Mouse (Mus musculus) stomach, postnatal 0 days (tissue): ENCODE results near the gene Pdx1. TPM values are rescaled to one million over a fixed set of nuclear protein-coding genes. Genes with fewer than 3 reads are reported as not detected.

ENCODE experiments used
- ATAC-seq: fragments of 200-750 bp; cut with Nextera tagmentation; 2 replicates; pipeline ENCODE4 v1.8.0; 2017; ENCODE audit not compliant: low FRiP score, low TSS enrichment
- DNase-seq: peaks from one replicate; pipeline ENCODE4 v3.0.0-alpha.2; 2016; ENCODE audit warnings: low spot score
- H3K27ac ChIP-seq: fragments of 300-500 bp; sonication (generic); replicated peaks from 2 replicates; pipeline ENCODE4 v1.5.1; 2014; ENCODE audit warnings: mild to moderate bottlenecking, control low read depth
- H3K27me3 ChIP-seq: fragments of 300-500 bp; sonication (generic); 2 replicates; pipeline ENCODE4 v1.6.1; 2014; ENCODE audit warnings: low read length; ENCODE audit not compliant: control insufficient read depth, insufficient read depth
- H3K36me3 ChIP-seq: fragments of 300-500 bp; sonication (generic); 2 replicates; pipeline ENCODE4 v1.6.1; 2014; ENCODE audit warnings: low read length, mixed read lengths; ENCODE audit not compliant: control insufficient read depth, insufficient read depth
- H3K4me1 ChIP-seq: fragments of 300-500 bp; sonication (generic); replicated peaks from 2 replicates; pipeline ENCODE4 v1.6.1; 2014; ENCODE audit warnings: antibody characterized with exemption; ENCODE audit not compliant: control insufficient read depth, insufficient read depth
- H3K4me2 ChIP-seq: fragments of 300-500 bp; sonication (generic); replicated peaks from 2 replicates; pipeline ENCODE4 v1.6.1; 2014; ENCODE audit warnings: low read depth, mild to moderate bottlenecking, control low read depth, moderate library complexity
- H3K4me3 ChIP-seq: fragments of 300-500 bp; sonication (generic); 2 replicates; pipeline ENCODE4 v1.5.1; 2014; ENCODE audit warnings: low read depth, low read length, control low read depth
- H3K9ac ChIP-seq: fragments of 300-500 bp; sonication (generic); 2 replicates; pipeline ENCODE4 v1.6.1; 2014; ENCODE audit warnings: mild to moderate bottlenecking, low read length, control low read depth, mixed read lengths
- H3K9me3 ChIP-seq: fragments of 300-500 bp; sonication (generic); 2 replicates; pipeline ENCODE4 v1.6.1; 2016; ENCODE audit warnings: low read length; ENCODE audit not compliant: control insufficient read depth
- CTCF ChIP-seq: IDR thresholded peaks from 2 replicates; pipeline ENCODE4 v1.5.1; 2016; ENCODE audit warnings: antibody characterized with exemption, low read depth, mild to moderate bottlenecking, moderate library complexity
- EP300 ChIP-seq: optimal IDR thresholded peaks from 2 replicates; pipeline ENCODE3; 2016; ENCODE audit warnings: antibody characterized with exemption
- WGBS: fragments of 180-500 bp; shearing (Covaris S2); extraction: QIAGEN DNeasy Blood & Tissue Kit; methylation state at CpG from one replicate; pipeline ENCODE4 v1.1.7; 2014; 5-methylcytosine and 5-hydroxymethylcytosine counted together
- polyA plus RNA-seq: library from polyadenylated mRNA; unstranded; fragments of >200 nt; fragmentation: Nextera tagmentation; extraction: Ambion mirVana; gene quantifications from 2 replicates; pipeline ENCODE4 v1.2.1, GENCODE M21; 2015

The Pdx1 gene
- polyA plus RNA-seq, 1 experiment from 2014 or later: 3.6 TPM

DNA sequence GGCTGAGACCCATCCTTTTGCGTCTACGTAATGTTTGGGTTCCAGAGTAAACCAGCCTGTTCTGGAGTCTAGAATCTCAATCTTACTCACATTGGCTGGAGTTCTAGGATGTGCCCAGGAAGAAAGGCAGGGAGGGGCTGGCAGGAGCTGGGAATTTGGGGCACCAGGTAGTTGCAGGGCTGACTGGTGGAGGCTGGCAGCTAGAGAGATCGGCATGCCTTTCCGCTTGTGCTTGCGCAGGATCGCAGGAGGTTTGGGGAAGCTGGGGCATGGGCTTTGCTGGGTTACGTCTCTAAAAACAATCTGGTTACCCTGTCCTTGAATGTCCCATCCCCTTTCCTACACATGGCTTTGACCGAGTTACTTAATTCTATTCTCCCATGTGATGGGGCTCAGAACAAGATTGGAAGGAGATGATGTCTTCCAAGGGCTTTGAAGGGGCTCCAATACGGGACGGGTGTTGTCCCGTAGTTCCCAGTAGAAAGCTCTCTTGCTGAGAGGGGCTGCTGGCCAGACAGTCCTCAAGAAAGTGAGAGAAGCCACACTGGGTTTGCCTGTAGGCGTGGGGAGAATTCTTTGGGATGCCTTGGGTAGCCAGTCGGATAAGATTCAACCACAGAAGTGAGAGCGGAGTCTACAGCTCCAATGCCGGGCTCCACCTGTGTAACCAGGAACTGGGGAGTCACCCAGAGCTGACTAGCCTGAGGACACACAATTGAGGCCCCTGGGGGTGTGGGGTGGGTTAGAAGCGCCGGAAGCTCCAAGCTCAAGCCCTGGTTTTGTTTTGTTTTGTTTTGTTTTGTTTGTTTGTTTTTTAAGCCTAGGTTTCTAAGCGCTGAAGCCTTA is 7.2 kb downstream of the Pdx1 start:
- ATAC-seq: 0 out of 2 replicates have a peak, but pooled peaks have one; percentile 57
- no peak for TF ChIP-seq CTCF
- TF ChIP-seq EP300: no peak
- 7% methylated on average over 18 of the region's 18 CpGs for WGBS
- Histone ChIP-seq H3K4me2 (no peak overlapping the region), H3K9me3 (no peaks in the 10 kb centered on the region), H3K27me3 (peaks cover 20% of the 10 kb centered on the region; the same call in 1 of the 2 replicates), H3K36me3 (no peaks in the 10 kb centered on the region), H3K4me1 (no peaks in the 10 kb centered on the region), H3K4me3 (no peak overlapping the region), H3K27ac (no peak overlapping the region), H3K9ac (no peak overlapping the region)
- peak; percentile 36 for DNase-seq

DNA sequence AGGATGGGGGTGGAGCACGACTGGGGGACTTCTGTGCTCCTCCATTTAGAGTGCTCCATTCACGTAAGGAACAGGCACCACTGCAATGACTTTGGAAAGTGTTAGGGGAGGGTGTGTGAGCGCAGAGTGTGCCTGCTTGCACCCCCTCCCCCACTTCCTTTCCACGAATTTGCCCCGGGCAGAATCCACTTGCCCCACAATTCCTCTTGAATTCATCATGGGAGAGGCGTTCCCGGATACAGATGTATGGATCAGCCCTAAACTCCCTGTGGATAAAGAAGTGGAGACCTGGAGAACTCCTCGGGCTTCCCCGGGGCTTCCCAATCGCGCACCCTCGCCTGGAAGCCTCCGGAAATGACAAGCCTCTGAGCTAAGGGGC is 7.8 kb downstream of the Pdx1 start:
- DNase-seq: no peak
- Histone ChIP-seq H3K4me3 (no peak overlapping the region), H3K27me3 (peaks cover 18% of the 10 kb centered on the region; the same call in 1 of the 2 replicates), H3K4me2 (no peak overlapping the region), H3K9ac (no peak overlapping the region), H3K27ac (no peak overlapping the region), H3K36me3 (no peaks in the 10 kb centered on the region), H3K9me3 (no peaks in the 10 kb centered on the region), H3K4me1 (no peaks in the 10 kb centered on the region)
- TF ChIP-seq CTCF (no peak), EP300 (no peak)
- 6% methylated on average over 13 of the region's 13 CpGs for WGBS
- no peak for ATAC-seq

DNA sequence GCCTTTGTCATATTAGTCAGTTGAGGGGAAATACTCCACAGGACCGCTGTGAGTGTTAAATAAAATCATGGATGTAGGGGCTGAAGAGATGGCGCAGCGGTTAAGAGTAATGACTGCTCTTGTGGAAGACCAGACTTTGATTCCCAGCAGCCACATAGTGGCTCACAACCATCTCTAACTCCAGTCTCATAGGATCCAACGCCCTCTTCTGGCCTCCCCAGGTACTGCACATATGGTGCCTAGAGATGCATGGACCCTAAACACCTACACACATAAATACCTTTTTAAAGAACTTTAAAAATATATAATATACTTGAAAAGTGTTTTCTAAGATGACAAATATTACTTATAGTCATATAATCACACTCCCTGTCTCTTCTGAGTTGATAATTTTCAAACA is 14.6 kb downstream of the Pdx1 start:
- H3K9me3 ChIP-seq: no peaks in the 10 kb centered on the region
- WGBS: 73% methylated on average over 4 of the region's 4 CpGs

DNA sequence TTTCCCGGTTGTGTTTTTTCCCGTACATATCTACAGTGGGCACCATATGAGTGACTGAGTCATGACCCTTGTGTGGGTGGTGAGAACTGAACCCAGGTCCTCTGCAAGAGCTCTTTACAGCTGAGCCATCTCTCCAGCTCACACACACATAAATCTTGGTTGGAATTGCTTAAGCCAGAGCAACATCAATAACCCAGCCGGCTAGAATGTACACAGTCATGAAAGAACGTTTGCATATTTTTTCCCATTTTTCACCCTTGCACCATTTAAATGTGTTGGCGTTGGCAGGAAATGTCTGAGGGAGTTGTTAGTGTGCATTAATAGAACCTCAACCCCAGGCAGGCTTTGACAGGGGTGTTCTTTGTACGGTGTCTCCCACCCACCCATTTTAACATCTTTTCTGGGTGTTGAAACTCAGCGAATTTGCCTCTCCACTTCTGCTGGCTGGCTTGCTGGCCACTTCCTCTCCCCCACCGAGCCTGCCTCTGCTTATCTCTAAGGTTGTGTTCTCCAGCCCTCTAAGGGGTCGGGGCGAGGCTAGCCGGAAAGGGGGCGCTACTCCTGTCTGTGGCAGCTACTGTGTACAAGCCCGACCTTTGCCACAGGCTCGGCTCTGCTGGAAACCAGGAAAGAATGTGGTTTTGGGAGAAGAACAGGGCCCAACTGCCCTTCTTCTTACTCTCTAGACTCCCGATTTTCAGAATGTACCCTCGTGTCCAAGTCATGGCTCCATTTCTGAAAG is 22.2 kb downstream of the Pdx1 start:
- H3K9ac ChIP-seq: no peak overlapping the region
- no peaks in the 10 kb centered on the region; the same call in 1 of the 2 replicates for H3K27me3 ChIP-seq
- H3K27ac ChIP-seq: peak overlapping the region; percentile 50; the same call in 1 of the 2 replicates
- no peaks in the 10 kb centered on the region for H3K9me3 ChIP-seq
- WGBS: 15% methylated on average over 16 of the region's 16 CpGs
- no peaks in the 10 kb centered on the region for H3K4me1 ChIP-seq
- no peak for TF ChIP-seq EP300
- no peak for TF ChIP-seq CTCF
- ATAC-seq: 0 out of 2 replicates have a peak, but pooled peaks have one; percentile 9
- H3K36me3 ChIP-seq: no peaks in the 10 kb centered on the region
- no peak for DNase-seq
- H3K4me3 ChIP-seq: no peak overlapping the region
- 0 out of 2 replicates have a peak overlapping the region, but pooled peaks have one; percentile 9 for H3K4me2 ChIP-seq

More for the DNA sequence above, 14.6 kb downstream of the Pdx1 start:
- Histone ChIP-seq H3K4me1 (no peaks in the 10 kb centered on the region), H3K4me2 (no peak overlapping the region), H3K27me3 (no peaks in the 10 kb centered on the region; the same call in 1 of the 2 replicates), H3K4me3 (no peak overlapping the region), H3K27ac (no peak overlapping the region), H3K36me3 (no peaks in the 10 kb centered on the region), H3K9ac (no peak overlapping the region)
- ATAC-seq (no peak), DNase-seq (no peak)
- TF ChIP-seq CTCF (peak; percentile 32; the same call in 1 of the 2 replicates), EP300 (no peak)

DNA sequence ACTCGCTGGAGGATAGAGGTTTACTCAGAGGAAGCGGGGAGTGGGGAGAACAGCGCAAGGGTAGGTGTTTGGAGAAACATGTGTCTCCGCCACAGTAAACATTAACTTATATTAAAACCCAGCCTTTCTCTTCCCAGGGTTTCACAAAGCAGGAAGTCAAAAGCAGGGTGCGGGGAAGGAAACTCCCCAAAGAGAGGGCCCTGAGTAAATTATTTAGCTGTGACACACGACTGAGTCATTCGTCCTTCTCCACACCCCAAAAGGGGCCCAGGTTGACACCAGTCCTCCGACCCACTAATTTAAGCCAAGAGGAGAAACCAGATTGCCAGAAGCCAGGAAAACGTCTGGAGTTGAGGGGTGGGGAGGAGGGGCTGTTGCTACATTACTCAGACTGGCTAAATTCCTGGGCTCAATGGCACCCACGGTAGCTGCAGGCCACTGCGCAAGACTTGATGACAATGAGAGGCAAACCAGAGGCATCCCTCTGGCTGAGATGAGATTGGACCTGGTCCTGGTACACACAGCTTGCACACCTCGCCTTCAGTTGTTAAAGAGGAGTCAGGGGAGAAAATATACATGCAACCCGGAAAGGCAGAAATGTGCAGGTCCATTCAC is 22.9 kb downstream of the Pdx1 start:
- DNase-seq (peak; percentile 50), ATAC-seq (peak; percentile 69)
- Histone ChIP-seq H3K4me3 (no peak overlapping the region), H3K4me1 (no peaks in the 10 kb centered on the region), H3K9me3 (no peaks in the 10 kb centered on the region), H3K27me3 (peaks cover under 1% of the 10 kb centered on the region; the same call in 1 of the 2 replicates), H3K36me3 (no peaks in the 10 kb centered on the region), H3K4me2 (0 out of 2 replicates have a peak overlapping the region, but pooled peaks have one; percentile 9), H3K9ac (no peak overlapping the region), H3K27ac (peak overlapping the region; percentile 50; the same call in 1 of the 2 replicates)
- no peak for TF ChIP-seq EP300
- no peak for TF ChIP-seq CTCF
- WGBS: 25% methylated on average over 13 of the region's 13 CpGs
